Mouse (Mus musculus) bone marrow macrophage, adult 2 months (primary cell): Measurements from ENCODE around the gene Fbxl15. TPM values are rescaled to one million over a fixed set of nuclear protein-coding genes. Genes with fewer than 3 reads are reported as not detected.

ENCODE experiments used
- H3K27ac ChIP-seq: 2 replicates; pipeline ENCODE4 v1.5.1; 2012; ENCODE audit warnings: low read depth, low read length; ENCODE audit not compliant: insufficient read depth
- H3K4me1 ChIP-seq: 2 replicates; pipeline ENCODE4 v1.6.1; 2012; ENCODE audit warnings: low read length; ENCODE audit not compliant: control insufficient read depth, insufficient read depth
- H3K4me3 ChIP-seq: 2 replicates; pipeline ENCODE4 v1.5.1; 2012; ENCODE audit warnings: mild to moderate bottlenecking, low read length, moderate library complexity; ENCODE audit not compliant: insufficient read depth
- CTCF ChIP-seq: IDR thresholded peaks from 2 replicates; pipeline ENCODE4 v1.5.1; 2012; ENCODE audit warnings: low read depth, mild to moderate bottlenecking, low read length, moderate library complexity
- POLR2A ChIP-seq: IDR thresholded peaks from 2 replicates; pipeline ENCODE4 v1.6.1; 2012; ENCODE audit warnings: mild to moderate bottlenecking, low read depth, low read length, borderline replicate concordance
- polyA plus RNA-seq: library from polyadenylated mRNA; stranded (reverse); fragments of >200 nt; gene quantifications from 2 replicates; pipeline ENCODE4 v1.2.4, GENCODE M21; 2012; ENCODE audit not compliant: missing spikeins, insufficient read depth, insufficient read length

Gene Fbxl15
- polyA plus RNA-seq, 1 experiment: 6.9 TPM

GRCm38 (mm10) chr19:46330696-46331095, 2.7 kb downstream of the Fbxl15 start:
- peaks cover 21% of the 10 kb centered on the region for H3K4me1 ChIP-seq
- no peak for TF ChIP-seq POLR2A
- no peak for TF ChIP-seq CTCF
- no peak overlapping the region for H3K27ac ChIP-seq
- H3K4me3 ChIP-seq: no peak overlapping the region

GRCm38 (mm10) chr19:46331326-46331725, 3.3 kb downstream of the Fbxl15 start:
- peaks cover 20% of the 10 kb centered on the region for H3K4me1 ChIP-seq
- H3K4me3 ChIP-seq: no peak overlapping the region
- no peak for TF ChIP-seq POLR2A
- no peak for TF ChIP-seq CTCF
- no peak overlapping the region for H3K27ac ChIP-seq

- no peak for TF ChIP-seq CTCF
- TF ChIP-seq POLR2A: no peak
- Histone ChIP-seq H3K4me3 (no peak overlapping the region), H3K27ac (no peak overlapping the region), H3K4me1 (peaks cover 15% of the 10 kb centered on the region)
These were observed 4.0 kb downstream of the Fbxl15 start for GRCm38 (mm10) chr19:46331936-46332335.

- no peak for TF ChIP-seq POLR2A
- no peak for TF ChIP-seq CTCF
- Histone ChIP-seq H3K4me1 (peaks cover 14% of the 10 kb centered on the region), H3K27ac (no peak overlapping the region), H3K4me3 (no peak overlapping the region)
These were observed 4.8 kb downstream of the Fbxl15 start for GRCm38 (mm10) chr19:46332721-46333339.

GRCm38 (mm10) chr19:46333906-46334305, 5.9 kb downstream of the Fbxl15 start:
- H3K4me1 ChIP-seq: peaks cover 14% of the 10 kb centered on the region
- no peak overlapping the region for H3K4me3 ChIP-seq
- no peak overlapping the region for H3K27ac ChIP-seq
- no peak for TF ChIP-seq POLR2A
- TF ChIP-seq CTCF: no peak

- H3K4me1 ChIP-seq: peaks cover 22% of the 10 kb centered on the region
- H3K27ac ChIP-seq: peak overlapping the region; percentile 56
- no peak for TF ChIP-seq POLR2A
- TF ChIP-seq CTCF: no peak
These were observed 9.8 kb downstream of the Fbxl15 start for GRCm38 (mm10) chr19:46337719-46338330.

GRCm38 (mm10) chr19:46338331-46338936, 10.4 kb downstream of the Fbxl15 start, which contains the start of gene Cuedc2:
Gene Cuedc2, minus strand, starts transcription at chr19:46338702.
- Histone ChIP-seq H3K4me1 (peaks cover 22% of the 10 kb centered on the region), H3K4me3 (peak within 1 kb of the TSS; percentile 74), H3K27ac (peak within 1 kb of the TSS; percentile 99)
- TF ChIP-seq POLR2A (no peak), CTCF (no peak)

More at GRCm38 (mm10) chr19:46337719-46338330, 9.8 kb downstream of the Fbxl15 start:
- H3K4me3 ChIP-seq: peak overlapping the region; percentile 74

GRCm38 (mm10) chr19:46338942-46339286, 10.9 kb downstream of the Fbxl15 start:
- Histone ChIP-seq H3K27ac (peak overlapping the region; percentile 99), H3K4me3 (peak overlapping the region; percentile 57), H3K4me1 (peaks cover 26% of the 10 kb centered on the region)
- TF ChIP-seq POLR2A (no peak), CTCF (peak; percentile 15; the same call in 1 of the 2 replicates)

- H3K4me1 ChIP-seq: peaks cover 29% of the 10 kb centered on the region
- no peak for TF ChIP-seq CTCF
- peak; percentile 37; the same call in 1 of the 2 replicates for TF ChIP-seq POLR2A
- H3K27ac ChIP-seq: peak overlapping the region; percentile 99
- H3K4me3 ChIP-seq: peak overlapping the region; percentile 57
These were observed 11.4 kb downstream of the Fbxl15 start for GRCm38 (mm10) chr19:46339287-46339971.
